Mouse (Mus musculus) thymus, adult 2 months (tissue): ENCODE results near the gene Zfp980. TPM values are rescaled to one million over a fixed set of nuclear protein-coding genes. Genes with fewer than 3 reads are reported as not detected.
A peak's percentile ranks its signal among the peaks of the same experiment; 100 is the strongest.
"Not testable (repeated sequence)": the region's sequence is repeated elsewhere in the genome, so short reads cannot be mapped to it uniquely, and the experiment has no call there.

Source experiments
- DNase-seq: peaks from one replicate; pipeline ENCODE4 v3.0.0; 2021
- H3K27ac ChIP-seq: fragments of 200-500 bp; 2 replicates; pipeline ENCODE4 v1.5.1; 2012; ENCODE audit warnings: low read length, control low read depth; ENCODE audit not compliant: control insufficient read depth, insufficient read depth
- H3K27me3 ChIP-seq: fragments of 200-500 bp; 2 replicates; pipeline ENCODE4 v1.6.1; 2012; ENCODE audit warnings: mild to moderate bottlenecking, low read length, moderate library complexity, mixed read lengths; ENCODE audit not compliant: control insufficient read depth, insufficient read depth
- H3K36me3 ChIP-seq: fragments of 200-500 bp; 2 replicates; pipeline ENCODE4 v1.6.1; 2012; ENCODE audit warnings: mild to moderate bottlenecking, low read length, moderate library complexity; ENCODE audit not compliant: control insufficient read depth, insufficient read depth
- H3K4me1 ChIP-seq: fragments of 200-500 bp; replicated peaks from 2 replicates; pipeline ENCODE4 v1.6.1; 2012; ENCODE audit warnings: low read length; ENCODE audit not compliant: control insufficient read depth, insufficient read depth
- H3K4me3 ChIP-seq: fragments of 200-500 bp; 2 replicates; pipeline ENCODE4 v1.5.1; 2012; ENCODE audit warnings: mild to moderate bottlenecking, low read length, control low read depth, moderate library complexity; ENCODE audit not compliant: control insufficient read depth, insufficient read depth
- WGBS: fragments of 180-500 bp; shearing (Covaris S2); methylation state at CpG from one replicate; pipeline ENCODE4 v1.1.7; 2018; 5-methylcytosine and 5-hydroxymethylcytosine counted together
- polyA plus RNA-seq: library from polyadenylated mRNA; depleted of rRNA; stranded (reverse); fragments of >200 nt; gene quantifications from 2 replicates; pipeline ENCODE4 v1.2.3, GENCODE M21; 2012; rRNA removed

Zfp980 gene
- 0.03 TPM in 1 of 2 replicates, not detected in the other for polyA plus RNA-seq

DNA sequence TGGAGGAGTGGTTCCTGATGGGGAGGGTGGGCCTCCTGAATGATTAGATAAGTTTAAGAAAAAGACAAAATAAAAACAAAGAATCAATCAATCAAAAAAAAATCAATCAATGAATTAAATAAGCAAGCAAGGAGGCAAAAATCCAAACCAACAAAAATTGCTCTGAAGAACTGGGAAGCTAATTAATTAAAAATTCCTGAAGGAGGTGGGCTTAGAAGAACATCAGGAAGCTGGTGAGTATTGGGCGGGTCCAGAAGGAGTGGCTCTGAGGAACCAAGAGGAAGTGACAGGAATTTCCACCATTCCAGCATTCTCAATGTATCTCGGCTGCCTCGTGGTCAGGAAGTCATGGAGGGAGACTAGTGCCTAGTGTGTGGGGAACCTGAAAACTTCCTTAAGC lies at the start of gene Zfp980:
Gene Zfp980, plus strand, starts transcription at position 301 of the 400 bp plus-strand sequence.
- 82% methylated on average over 3 of the region's 3 CpGs for WGBS
- H3K4me1 ChIP-seq, H3K27me3 ChIP-seq, DNase-seq, H3K4me3 ChIP-seq, H3K27ac ChIP-seq, H3K36me3 ChIP-seq: not testable (repeated sequence)

GRCm38 (mm10) chr4:145640416-145641185 lies 29.9 kb upstream of the Zfp980 start:
- not testable (repeated sequence) for DNase-seq, H3K4me1 ChIP-seq, H3K4me3 ChIP-seq, H3K36me3 ChIP-seq, H3K27me3 ChIP-seq, H3K27ac ChIP-seq
- WGBS, result 45% methylated on average over 83 of the region's 83 CpGs

- 64% methylated on average over 2 of the region's 2 CpGs for WGBS
Observed at GRCm38 (mm10) chr4:145674286-145674780, 3.8 kb downstream of the Zfp980 start.

GRCm38 (mm10) chr4:145680217-145680616 lies 9.7 kb downstream of the Zfp980 start:
- 91% methylated on average over 3 of the region's 3 CpGs for WGBS
- not testable (repeated sequence) for H3K4me3 ChIP-seq, H3K27ac ChIP-seq, H3K27me3 ChIP-seq, H3K36me3 ChIP-seq, H3K4me1 ChIP-seq, DNase-seq

More at GRCm38 (mm10) chr4:145674286-145674780, 3.8 kb downstream of the Zfp980 start:
- H3K27me3 ChIP-seq, H3K4me3 ChIP-seq, H3K27ac ChIP-seq, DNase-seq, H3K36me3 ChIP-seq, H3K4me1 ChIP-seq: not testable (repeated sequence)

GRCm38 (mm10) chr4:145680672-145681387 lies 10.3 kb downstream of the Zfp980 start:
- WGBS, result 37% methylated on average over 1 of the region's 1 CpGs
- not testable (repeated sequence) for H3K4me3 ChIP-seq, H3K36me3 ChIP-seq, DNase-seq, H3K27me3 ChIP-seq, H3K4me1 ChIP-seq, H3K27ac ChIP-seq

DNA sequence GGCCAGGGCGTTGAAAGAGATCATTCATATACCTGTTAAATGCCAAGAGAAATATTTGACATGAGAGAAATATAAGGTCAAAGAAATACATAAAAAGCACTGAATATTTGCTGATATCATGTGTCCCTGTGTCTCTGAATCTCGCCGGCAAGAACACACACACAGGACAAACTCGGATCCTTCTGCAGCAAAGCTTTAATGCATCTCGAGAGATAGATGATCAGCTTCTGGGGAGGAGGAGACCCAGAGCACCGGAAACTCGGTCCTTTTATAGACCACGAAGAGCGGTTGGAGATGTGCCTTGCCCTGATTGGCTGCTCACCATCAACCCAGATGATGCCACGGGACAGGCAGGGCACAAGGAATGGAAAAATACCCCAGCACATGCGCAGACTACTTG lies 11.5 kb downstream of the Zfp980 start:
- WGBS, result 82% methylated on average over 10 of the region's 11 CpGs
- not testable (repeated sequence) for DNase-seq, H3K36me3 ChIP-seq, H3K4me3 ChIP-seq, H3K27ac ChIP-seq, H3K4me1 ChIP-seq, H3K27me3 ChIP-seq

DNA sequence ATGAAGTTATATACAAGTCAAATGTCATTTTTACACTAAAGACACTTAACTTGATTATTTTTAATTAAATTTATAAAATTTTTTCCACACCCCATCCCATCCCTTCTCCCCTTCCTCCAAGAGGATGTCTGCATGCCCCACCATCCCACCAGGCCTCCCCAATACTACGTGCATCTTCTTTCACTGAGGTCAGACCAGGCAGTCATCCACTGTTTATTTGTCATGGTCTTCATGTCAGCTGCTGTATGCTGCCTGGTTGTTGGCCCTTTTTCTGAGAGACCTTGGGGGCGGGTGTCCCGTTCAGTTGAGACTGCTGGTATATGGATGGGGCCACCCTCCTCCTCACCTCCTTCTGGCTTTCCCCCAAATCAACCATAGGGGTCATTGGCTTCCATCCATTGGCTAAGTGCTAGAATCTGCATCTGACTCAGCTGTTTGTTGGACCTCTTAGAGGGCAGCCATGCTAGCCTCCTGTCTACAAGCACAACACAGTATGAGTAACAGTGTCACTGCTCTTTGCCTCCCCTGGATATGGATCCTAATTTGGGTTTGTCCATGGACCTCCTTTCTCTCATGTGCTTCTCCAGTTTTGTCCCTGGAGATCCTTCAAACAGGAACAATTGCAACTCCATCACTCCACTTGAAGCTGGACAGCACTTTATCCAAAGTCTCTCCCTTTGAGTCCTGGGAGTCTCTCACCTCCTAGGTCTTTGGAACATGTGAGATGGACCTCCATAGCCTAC lies 12.7 kb downstream of the Zfp980 start:
- H3K4me3 ChIP-seq, H3K27ac ChIP-seq, DNase-seq, H3K36me3 ChIP-seq, H3K4me1 ChIP-seq, H3K27me3 ChIP-seq: not testable (repeated sequence)
- WGBS, result 86% methylated on average over 3 of the region's 3 CpGs

DNA sequence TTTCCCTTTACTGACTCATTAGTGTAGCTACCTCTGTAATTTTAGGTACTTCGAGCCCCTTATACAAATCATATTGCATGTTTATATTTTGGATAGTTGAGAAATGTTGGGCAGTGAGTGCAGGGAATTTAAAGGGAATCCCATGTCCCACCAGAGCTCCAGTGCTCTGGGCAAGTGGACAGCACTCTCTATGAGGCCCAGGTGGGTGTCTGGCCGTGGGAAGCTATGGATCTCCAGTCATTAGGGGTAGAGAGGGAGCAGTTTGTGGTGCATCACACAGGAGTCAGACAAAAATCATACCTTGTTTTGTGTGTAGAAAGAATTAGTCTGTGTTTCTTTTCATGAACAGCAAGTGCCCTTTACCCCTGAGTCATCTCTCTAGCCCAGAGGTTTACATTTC lies 15.6 kb downstream of the Zfp980 start:
- H3K4me1 ChIP-seq, H3K27ac ChIP-seq, DNase-seq, H3K36me3 ChIP-seq, H3K27me3 ChIP-seq, H3K4me3 ChIP-seq: not testable (repeated sequence)
- 52% methylated on average over 2 of the region's 2 CpGs for WGBS

GRCm38 (mm10) chr4:145744935-145745644 lies 74.6 kb downstream of the Zfp980 start:
- WGBS, result 14% methylated on average over 49 of the region's 83 CpGs

GRCm38 (mm10) chr4:145745645-145745991 lies 75.1 kb downstream of the Zfp980 start:
- H3K27ac ChIP-seq, H3K4me1 ChIP-seq, H3K27me3 ChIP-seq, DNase-seq, H3K36me3 ChIP-seq, H3K4me3 ChIP-seq: not testable (repeated sequence)
- no CpG with 5 or more reads among the region's 30 CpGs for WGBS

More at GRCm38 (mm10) chr4:145744935-145745644, 74.6 kb downstream of the Zfp980 start:
- not testable (repeated sequence) for H3K36me3 ChIP-seq, H3K27ac ChIP-seq, H3K27me3 ChIP-seq, DNase-seq, H3K4me1 ChIP-seq
- peak overlapping the region; percentile 44 for H3K4me3 ChIP-seq
